Mouse (Mus musculus) NIH3T3 (cell line): ENCODE data around the gene Plekha5.
"Not testable (repeated sequence)": the region's sequence is repeated elsewhere in the genome, so short reads cannot be mapped to it uniquely, and the experiment has no call there.

Experiments used
- DNase-seq: peaks from one replicate; pipeline ENCODE4 v3.0.0-alpha.2; 2012; ENCODE audit warnings: low read depth

Plekha5 gene

DNA sequence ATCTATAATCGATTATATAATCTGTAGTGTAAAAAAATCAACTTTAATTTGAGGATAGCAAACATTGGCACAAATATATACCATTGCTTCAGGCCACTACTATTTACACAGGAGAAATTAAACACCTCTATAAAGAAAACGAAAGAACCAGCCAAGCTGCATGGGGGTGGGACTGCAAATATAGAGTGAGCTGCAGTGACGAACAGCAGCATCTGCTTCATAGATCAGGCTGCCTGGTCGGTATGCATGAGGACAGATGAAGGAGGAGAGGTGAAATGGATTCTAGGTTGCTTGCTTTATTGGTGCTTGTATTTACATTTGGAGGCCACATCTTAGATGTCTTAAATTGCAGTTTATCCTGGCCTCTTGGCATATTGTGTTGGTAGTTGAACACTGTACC lies 66.4 kb downstream of the Plekha5 start:
- DNase-seq = no peak

DNA sequence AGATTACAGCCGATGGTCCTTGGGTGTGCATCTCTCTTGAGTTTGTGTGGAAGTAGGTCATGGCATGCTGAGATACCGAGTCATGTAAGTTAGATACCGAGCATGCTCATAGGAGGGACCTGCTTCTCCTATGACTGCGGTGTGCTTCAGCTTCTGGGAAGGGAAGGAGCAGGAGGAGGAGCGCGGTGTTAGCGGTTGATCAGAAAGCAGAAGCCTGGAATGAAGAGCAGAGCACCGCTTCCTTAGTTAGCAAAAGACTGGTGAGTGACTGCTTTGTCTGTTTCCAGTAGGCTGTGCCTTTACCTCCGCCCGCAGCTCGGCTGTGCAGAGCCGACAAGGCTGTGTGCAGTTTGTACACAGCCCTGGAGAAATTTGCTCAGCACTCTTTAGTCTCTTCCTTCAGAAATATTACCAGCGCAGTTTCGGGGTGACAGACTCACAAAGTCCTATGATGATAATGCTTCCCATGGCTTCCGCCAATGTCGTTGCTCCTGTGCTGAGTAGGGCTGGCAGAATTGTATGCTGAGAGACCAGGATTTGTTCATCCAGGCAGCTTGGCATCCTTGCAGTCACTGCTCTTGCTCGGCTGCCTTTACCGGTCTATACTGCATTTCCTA lies 67.2 kb downstream of the Plekha5 start:
- no peak for DNase-seq

DNA sequence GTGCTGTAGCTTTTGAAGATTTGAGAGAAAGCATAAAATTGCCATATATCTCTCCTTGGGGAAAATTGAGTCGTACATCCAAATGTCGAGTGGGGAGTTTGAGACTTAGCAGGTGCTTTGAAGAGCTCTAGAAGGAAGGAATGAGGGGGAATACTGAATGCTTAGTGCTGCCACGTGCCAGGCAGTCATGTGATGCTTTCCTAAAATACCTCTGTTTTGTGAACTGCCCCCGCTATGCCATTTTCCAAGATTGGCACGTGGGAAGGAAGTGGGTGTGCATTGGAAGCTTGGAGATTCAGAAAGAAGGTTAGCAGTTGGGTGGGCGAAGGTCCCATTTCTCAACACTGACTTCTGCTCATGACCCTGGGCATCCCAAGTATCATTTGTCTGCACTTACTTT lies 68.2 kb downstream of the Plekha5 start:
- DNase-seq = no peak

DNA sequence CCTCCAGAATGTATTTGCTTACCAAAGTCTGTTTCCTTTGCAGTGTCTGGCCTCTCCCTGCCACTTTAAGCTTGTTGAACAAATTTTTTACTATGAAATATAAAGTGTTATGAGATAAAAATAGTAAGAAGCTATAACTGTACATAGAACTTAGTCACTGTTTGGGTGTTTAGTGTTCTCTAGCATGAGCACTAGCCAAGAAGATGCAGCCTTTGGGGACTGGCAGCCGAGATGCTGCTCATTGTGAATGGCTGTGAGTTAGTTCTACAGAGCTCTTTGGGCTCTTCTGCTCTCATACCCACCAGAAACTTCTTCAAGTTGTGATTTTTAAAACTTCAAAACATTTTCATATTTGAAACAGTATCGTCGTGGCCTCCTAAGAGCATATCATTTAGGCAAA lies 74.2 kb downstream of the Plekha5 start:
- no peak for DNase-seq

DNA sequence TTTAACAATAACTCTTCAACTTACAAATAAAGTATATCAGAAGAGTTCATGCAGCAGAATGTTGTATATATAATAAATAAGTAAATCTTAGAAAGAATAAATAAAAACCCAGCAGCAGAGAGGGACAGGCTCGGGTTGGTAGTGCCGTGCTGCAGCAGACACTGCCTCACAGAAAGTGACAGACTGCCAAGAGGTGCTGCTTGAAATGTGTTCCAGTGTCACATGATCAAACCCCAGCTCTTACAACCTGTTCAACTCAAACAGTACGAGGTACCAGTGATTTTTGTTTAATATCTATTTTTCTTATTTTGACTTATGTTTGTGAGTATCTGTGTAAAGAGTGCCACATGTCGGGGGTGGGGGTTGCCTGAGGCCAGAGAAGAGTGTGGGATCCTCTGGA lies 75.1 kb downstream of the Plekha5 start:
- no peak for DNase-seq

DNA sequence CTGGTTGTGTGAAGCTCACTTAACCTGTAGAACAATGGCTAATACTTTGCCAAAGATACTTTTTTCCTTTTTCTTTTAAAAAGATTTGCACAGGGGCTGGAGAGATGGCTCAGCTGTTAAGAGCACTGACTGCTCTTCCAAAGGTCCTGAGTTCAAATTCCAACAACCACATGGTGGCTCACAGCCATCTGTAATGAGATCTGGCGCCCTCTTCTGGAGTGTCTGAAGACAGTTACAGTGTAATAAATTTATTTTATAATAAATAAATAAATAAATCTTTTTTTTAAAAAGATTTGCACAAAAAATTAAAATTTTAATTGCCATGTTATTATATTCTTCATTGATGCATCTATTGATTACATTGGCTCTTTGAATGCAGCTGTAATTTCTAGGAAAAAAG lies 77.0 kb downstream of the Plekha5 start:
- DNase-seq = not testable (repeated sequence)

DNA sequence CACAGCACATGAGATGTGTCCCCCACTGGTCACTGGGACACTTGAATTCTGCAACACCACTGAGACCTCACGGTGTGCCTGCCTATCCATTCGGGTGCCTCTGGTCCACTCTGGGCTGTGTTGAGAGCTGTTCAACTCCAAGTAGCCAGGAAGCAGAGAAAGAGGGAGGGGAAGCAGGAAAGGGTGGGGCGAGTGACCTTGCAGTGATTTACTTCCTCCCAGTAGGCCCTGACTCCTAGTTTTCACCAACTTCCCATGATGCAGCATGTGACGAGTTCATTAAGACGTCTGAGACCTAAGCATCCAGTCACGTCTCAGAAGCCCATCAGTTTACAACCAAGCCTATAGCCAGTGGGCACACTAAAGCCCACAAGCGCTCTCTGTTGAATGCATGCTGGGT lies 78.0 kb downstream of the Plekha5 start:
- DNase-seq = no peak

DNA sequence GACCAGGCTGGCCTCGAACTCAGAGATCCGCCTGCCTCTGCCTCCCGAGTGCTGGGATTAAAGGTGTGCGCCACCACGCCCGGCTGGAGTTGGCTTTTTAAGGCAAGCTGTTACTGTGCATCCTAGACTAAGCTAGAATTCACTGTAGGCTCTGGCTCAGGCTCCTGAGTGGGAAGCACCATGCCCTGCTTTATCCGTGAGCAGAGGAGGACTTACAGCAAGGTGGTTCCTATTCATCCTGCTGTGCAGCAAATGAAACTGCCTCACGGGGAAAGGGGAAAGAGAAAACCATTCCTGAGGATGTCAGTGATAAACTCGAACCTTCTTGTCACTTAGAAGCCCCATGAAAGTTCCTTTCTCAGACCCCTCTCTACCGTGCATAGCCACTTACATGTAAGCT lies 80.9 kb downstream of the Plekha5 start:
- DNase-seq = no peak

DNA sequence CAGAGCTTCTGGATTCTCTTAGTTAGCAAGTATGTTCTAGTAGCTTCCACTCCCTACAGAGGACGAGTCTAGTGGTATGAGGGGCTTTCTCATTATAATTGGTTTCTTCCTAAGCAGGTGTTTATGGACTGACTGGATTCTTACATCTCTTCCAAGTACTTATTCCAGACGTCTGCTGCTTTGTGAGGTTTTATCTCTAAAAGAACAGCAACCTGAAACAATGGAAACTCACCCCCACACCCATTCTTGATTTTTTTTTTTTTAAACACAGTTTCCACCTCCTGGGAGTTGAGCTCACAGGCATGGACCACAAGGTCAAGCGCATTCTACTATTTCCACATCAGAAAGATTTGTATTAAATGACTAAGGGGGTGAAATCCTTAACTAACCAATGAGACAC lies 83.8 kb downstream of the Plekha5 start:
- DNase-seq = peak; percentile 40

DNA sequence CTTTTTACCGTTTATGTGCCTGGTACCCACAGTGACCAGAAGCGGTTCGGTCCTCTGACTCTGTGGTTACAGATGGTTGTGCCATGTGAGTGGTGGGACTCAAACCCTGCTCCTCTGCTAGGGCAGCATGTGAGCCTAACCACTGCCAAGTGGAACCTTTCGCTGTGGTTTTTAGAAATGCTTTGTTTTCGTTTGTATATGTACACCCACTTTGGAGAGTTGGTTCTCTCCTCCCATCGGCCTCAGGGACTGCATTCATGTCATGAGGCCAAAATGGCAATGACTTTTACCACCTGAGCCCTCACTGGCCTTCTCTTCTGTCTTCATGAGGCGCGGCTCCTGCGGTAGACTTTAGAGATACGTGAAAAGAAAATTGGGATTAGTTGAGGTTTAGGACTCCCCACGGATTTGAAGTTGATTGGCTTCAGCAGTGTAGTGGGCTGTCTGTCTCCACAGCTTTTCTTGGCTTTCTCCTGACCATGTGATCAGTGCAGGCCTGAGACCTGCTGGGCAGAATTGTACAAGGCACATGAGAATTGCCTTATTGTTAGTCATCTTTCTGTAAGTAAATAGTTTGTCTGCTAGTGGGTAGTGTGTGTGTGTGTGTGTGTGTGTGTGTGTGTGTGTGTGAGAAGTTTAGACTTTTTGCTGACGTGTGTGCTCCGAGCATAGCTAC lies 84.8 kb downstream of the Plekha5 start:
- peak; percentile 76 for DNase-seq

DNA sequence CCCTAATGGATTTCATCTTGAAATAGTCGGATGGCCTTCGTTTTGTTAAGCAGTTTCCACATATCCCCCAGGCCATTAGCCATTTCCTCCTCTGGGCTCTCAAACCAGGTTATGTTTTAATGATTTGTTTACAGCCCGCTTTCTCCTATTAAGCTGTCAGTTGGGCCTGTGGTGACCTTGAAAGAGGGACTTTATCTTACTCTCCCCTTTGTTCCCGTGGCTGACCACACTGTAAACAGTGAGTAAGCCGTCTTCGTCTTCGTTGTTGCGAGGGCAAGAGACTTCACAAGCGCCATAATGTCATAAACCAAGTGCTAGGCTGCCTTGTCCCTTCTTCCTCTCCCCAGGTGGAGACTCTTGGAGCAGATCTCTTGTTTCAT lies 85.3 kb downstream of the Plekha5 start:
- no peak for DNase-seq

DNA sequence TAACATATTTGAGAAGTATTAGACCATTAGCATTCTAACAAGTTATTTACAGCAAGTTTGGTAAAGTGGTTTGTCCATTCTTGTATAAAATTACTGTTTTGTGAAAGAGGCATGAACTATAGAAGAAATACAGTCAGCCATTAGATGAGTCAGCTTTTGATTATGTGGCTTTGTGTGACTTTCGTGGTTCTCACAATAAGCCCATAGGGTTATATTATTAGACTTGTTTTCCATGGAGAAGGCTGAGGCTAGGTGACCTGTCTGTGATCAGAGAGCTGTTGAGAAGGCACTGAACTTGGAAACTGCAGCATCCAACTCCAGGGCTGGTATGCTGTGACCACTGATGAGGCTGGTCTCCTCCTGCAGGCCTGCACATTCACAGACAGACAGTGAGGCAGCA lies 88.2 kb downstream of the Plekha5 start:
- peak; percentile 59 for DNase-seq

DNA sequence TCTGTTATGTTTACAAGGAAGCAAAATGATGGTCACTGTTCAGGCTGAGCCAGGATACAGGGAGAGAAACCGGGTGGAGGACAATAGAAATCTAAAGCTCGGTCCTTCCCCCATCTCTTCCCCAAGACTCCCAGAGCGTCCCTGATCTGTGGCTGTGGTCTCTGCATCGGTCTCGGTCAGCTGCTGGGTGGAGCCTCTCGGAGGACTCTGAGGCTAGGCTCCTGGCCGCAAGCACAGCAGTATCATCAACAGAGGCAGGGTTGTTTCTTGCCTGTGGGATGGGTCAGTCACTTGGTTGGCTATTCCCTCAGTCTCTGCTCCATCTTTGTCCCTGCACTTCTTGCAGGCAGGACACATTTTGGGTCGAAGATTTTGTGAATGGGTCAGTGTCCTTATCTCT lies 88.6 kb downstream of the Plekha5 start:
- no peak for DNase-seq

DNA sequence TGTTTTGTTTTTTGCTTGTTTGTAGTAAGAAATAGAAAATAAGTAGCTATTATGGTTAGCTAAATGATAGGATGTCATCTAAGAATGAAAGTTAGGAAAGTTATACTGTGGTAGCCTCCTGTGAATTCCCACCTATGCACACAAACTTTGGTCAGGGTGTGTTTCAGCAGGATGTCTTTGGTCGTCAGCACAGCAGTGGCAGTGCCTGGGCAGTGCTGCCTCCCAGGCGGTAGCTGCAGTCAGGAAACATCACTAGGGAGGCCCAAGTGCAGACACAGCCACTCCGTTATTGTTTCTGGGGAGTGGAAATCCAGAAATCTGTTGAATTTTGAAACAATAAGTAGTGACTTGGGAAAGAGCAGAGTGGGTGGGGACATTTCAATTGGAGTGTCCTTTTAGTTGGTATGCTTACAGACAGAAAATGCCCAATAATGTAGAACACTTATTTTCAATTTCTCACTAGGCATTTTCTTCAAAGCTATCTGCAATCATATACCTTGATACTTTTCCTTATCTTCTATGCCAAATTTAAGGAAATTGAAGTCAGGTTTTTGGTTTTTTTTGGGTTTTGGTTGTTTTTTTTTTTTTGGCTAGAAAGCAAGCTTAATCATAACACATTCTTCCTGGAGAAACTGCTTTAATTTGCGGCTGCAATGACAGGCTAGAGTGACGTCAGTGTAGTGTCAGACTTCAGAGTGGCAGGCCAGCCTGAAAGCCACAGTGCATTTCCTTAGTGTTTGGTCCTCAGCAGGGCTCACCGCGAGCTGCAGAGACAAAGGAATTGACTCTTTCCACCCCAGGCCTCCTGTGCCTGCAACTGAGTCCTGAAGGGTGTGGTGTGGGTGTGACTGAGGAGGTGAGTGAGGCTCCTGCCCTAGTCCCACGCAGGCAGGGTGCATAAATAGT lies 90.6 kb downstream of the Plekha5 start:
- peak; percentile 47 for DNase-seq

DNA sequence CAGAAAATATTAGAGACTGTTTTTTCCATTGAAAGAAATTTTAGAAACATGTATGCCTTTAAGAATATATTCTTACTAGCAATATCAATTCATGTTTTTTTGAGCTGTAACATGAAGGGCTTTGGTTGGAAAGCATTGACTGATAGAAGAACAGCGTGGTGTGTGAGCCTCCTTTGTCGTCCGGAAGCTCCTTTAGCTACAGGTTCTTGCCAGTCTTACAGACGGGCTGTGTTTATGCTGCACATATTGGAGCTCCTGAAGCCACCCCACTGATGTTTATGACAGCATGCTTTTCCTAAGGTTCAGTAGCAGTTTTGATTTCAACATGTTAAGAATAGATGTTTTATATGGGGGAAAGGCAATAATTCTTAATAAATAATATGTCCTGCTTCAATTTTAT lies 91.7 kb downstream of the Plekha5 start:
- DNase-seq = no peak

DNA sequence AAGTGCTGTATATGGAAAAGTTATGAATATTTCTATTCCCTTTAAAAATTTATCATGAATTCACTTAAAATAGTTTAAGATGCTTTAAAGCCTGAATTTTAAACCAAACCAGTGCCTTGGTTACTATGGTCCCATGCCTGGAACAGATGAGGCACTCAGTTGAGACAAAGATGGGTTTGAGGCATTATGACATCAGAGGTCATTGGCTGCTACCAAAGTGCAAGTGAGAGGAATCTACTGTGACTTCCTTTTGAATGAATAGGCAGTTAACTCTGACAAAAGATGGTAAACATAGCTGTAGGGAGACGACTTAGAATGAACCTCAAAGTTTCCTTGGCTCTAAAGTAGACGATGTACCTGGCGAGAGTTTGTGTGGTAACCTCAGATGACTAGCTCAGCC lies 92.3 kb downstream of the Plekha5 start:
- no peak for DNase-seq

DNA sequence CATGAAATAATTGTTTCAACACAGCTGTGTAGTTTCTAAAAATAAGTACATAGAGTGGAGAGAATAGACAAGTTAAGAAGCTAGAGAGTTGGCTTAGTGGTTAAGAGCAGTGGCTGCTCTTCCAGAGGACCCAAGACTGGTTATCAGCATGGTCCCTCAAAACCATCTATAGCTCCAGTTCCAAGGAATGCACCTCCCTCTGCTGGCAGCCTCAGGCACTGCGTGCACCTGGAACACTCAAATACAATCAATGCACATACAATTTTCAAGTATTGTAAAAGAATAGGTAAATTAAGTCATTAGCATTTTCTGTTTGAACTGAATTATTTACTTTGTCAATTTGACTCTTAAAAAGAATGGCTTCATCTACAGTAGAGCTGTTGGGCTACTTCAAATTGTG lies 93.3 kb downstream of the Plekha5 start:
- DNase-seq = peak; percentile 59

DNA sequence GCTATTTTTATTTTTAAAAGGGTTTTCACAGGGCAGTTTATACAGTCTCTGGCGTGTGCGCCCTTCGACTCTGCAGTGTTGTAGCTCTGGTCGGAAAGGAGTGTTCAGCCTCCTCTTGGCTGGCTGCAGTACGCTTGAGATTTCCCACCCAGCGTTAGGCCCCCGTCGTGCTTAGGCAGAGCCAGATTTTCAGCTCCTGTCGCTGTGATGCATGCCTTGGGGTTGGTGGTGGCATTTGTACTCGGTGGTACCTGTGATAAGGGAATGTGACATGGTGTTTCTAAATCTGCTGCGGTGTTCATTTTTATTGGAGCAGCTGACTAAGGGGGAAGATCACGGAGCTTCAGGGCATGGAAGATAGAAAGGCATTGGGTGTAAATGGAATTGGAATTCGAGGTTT lies 95.2 kb downstream of the Plekha5 start:
- no peak for DNase-seq

DNA sequence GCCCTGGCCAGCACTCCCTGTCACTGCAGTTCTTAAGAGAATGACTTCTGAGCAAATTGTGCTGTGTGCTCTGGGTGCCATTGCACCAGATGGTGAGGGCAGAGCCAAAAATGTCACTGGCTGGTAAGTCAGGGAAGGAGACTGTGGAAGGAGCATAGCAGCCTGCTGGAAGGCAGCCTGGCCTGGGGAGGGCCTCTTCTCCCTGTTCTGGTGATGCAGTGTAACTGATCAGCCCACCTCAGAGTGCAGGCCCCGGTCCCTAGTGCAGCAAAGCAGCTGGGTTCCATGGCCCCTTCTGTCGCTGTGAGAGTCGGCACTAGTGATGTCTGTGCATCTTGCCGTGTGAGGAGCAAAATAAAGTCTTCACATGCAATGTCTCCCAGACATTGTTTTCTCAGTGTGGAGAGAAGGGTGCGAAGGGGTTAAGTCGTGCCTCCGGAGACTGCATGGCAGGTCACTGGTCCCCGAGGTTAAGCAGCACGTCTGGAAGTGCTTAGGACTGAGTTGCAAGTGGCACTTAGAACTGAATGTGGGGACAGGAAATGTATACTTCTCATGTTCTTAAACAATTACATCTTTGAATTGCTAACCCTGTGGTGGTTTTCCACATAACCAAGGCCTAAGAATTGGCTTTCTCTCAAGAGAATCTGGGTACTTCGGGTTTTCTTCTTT lies 95.8 kb downstream of the Plekha5 start:
- no peak for DNase-seq

DNA sequence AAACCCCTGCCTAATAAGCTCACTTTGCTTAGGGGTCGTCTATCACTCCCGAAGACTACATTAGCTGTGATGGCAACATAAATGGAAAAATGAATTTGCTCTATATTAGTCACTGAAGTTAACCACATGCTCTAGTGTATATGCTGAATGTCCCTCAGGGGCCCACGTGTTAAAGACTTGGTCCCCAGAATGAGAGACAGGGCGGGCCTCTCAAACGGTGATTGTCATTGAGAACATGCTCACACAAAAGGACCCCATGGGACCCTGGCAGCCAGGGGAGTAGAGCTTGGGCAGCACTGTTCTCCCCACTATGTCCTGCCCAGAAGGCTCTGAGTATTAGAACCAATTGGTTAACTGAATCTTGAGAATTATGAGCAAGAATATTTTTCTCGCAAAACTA lies 97.1 kb downstream of the Plekha5 start:
- DNase-seq = peak; percentile 23

DNA sequence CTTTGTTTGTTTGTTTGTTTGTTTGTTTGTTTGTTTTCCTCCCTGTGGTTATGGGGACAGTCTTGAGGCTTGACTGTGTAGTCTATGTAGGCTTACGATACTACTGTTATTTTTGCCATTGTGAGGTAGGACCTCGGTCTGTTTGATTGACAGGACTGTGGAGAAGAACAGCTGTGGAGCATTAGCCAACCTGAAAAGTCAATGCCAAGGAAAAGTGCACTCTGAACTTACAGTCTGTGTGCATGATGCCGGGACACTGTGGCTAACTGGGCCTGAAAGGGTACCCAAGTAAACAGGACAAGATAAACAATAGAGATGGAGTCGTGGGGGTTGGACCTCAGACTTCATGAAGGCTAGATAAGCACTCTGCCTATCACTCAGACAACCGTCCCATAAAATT lies 98.0 kb downstream of the Plekha5 start:
- peak; percentile 37 for DNase-seq

DNA sequence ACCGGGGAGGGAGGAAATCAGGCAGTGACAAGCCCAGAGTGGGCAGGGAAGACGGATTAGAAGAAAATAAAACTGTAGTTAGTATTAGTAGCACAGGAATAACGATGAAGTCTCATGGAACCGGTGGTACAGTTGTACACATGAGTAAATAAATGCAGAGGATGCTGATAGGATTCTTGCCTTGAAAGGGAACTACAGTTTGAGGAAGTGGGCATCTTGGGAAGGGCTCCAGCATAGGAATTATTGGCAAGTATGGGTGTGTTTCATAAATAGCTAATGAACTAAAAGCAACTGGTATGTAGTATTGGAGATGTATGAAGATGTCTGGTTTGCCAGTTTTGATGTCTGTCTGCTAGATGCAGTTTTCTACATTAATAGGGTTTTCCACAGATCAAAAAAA lies 99.7 kb downstream of the Plekha5 start:
- no peak for DNase-seq

DNA sequence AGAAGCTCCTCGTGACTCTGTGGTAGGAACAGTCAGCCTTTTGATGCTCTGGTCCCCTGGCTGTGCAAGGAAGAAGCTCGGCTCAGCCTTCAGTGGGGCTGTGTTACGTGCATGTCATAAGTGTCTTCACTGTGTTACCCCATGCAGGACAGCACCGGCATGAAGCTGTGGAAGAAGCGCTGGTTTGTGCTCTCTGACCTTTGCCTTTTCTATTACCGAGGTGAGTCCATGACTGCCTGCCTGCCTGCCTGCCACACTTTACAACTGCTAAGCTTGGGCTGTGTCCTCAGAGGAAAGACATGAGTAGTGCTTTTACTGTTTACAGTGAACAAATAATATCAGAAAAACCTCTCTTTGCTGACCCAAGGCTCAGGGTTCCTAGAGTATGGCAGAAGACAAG lies 104.6 kb downstream of the Plekha5 start:
- no peak for DNase-seq
